Mouse (Mus musculus) MEL (cell line): ENCODE results near the gene Spem2. TPM values are rescaled to one million over a fixed set of nuclear protein-coding genes. Genes with fewer than 3 reads are reported as not detected.

Source experiments
- DNase-seq: peaks from one replicate; pipeline ENCODE4 v3.0.0; 2011; ENCODE audit warnings: low read depth, low spot score
- H3K27ac ChIP-seq: 2 replicates; pipeline ENCODE4 v1.5.1; 2012; ENCODE audit warnings: low read depth, mild to moderate bottlenecking, control low read depth, low read length, moderate library complexity; ENCODE audit not compliant: control insufficient read depth
- H3K27me3 ChIP-seq, 2 experiments: fragments of 150-350 bp in 1 of 2; sonication (generic) in 1 of 2; 2 replicates each; pipeline ENCODE4 v1.6.1; 2012; ENCODE audit warnings: low read length in 2 of 2, mild to moderate bottlenecking in 2 of 2, improper control_type of control experiment in 1 of 2, moderate library complexity in 1 of 2; ENCODE audit not compliant: insufficient read depth in 2 of 2, control insufficient read depth in 1 of 2
- H3K36me3 ChIP-seq, 2 experiments: 2 replicates each; pipeline ENCODE4 v1.6.1; 2012 to 2014; ENCODE audit warnings: low read length in 2 of 2, improper control_type of control experiment in 1 of 2, inconsistent platforms in 1 of 2, mild to moderate bottlenecking in 1 of 2; ENCODE audit not compliant: insufficient read depth in 2 of 2, control insufficient read depth in 1 of 2
- H3K4me1 ChIP-seq, 2 experiments: fragments of 150-350 bp in 1 of 2; sonication (generic) in 1 of 2; 2 replicates each; pipeline ENCODE4 v1.6.1; 2012; ENCODE audit warnings: low read length in 2 of 2, improper control_type of control experiment in 1 of 2, mild to moderate bottlenecking in 1 of 2; ENCODE audit not compliant: insufficient read depth in 2 of 2, control insufficient read depth in 1 of 2
- H3K4me3 ChIP-seq, 2 experiments: fragments of 150-350 bp in 1 of 2; sonication (generic) in 1 of 2; 2 replicates each; pipeline ENCODE4 v1.5.1; 2012; ENCODE audit warnings: low read depth in 2 of 2, low read length in 2 of 2, mild to moderate bottlenecking in 2 of 2, moderate library complexity in 2 of 2, control low read depth in 1 of 2, improper control_type of control experiment in 1 of 2; ENCODE audit not compliant: control insufficient read depth in 1 of 2, insufficient read depth in 1 of 2
- H3K79me2 ChIP-seq: 2 replicates; pipeline ENCODE4 v1.6.1; 2012; ENCODE audit warnings: mild to moderate bottlenecking, low read length, moderate library complexity; ENCODE audit not compliant: control insufficient read depth, poor library complexity, insufficient read depth
- H3K9ac ChIP-seq: 2 replicates; pipeline ENCODE4 v1.6.1; 2012; ENCODE audit warnings: low read depth, mild to moderate bottlenecking, control low read depth, low read length, moderate library complexity; ENCODE audit not compliant: control insufficient read depth, poor library complexity, severe bottlenecking
- H3K9me3 ChIP-seq: fragments of 150-350 bp; sonication (generic); replicated peaks from 2 replicates; pipeline ENCODE4 v1.6.1; 2012; ENCODE audit warnings: mild to moderate bottlenecking, low read length, improper control_type of control experiment, moderate library complexity; ENCODE audit not compliant: insufficient read depth
- BHLHE40 ChIP-seq: IDR thresholded peaks from 2 replicates; pipeline ENCODE4 v1.6.1; 2012; ENCODE audit warnings: low read depth, mild to moderate bottlenecking, inconsistent platforms, low read length, improper control_type of control experiment, borderline replicate concordance
- CHD2 ChIP-seq: IDR thresholded peaks from 2 replicates; pipeline ENCODE4 v1.6.1; 2011; ENCODE audit warnings: low read length, improper control_type of control experiment
- E2F4 ChIP-seq: IDR thresholded peaks from 2 replicates; pipeline ENCODE4 v1.6.1; 2011; ENCODE audit warnings: low read depth, low read length, improper control_type of control experiment, borderline replicate concordance
- EP300 ChIP-seq, 2 experiments: IDR thresholded peaks; 2 replicates each; pipeline ENCODE4 v1.6.1; 2011; ENCODE audit warnings: improper control_type of control experiment in 2 of 2, low read length in 2 of 2, low read depth in 1 of 2, mild to moderate bottlenecking in 1 of 2
- ETS1 ChIP-seq: IDR thresholded peaks from 2 replicates; pipeline ENCODE4 v1.6.1; 2012; ENCODE audit warnings: low read depth, mild to moderate bottlenecking, inconsistent platforms, low read length, improper control_type of control experiment, moderate library complexity
- GABPA ChIP-seq: IDR thresholded peaks from 2 replicates; pipeline ENCODE4 v1.6.1; 2012; ENCODE audit warnings: low read depth, mild to moderate bottlenecking, inconsistent platforms, low read length, improper control_type of control experiment, moderate library complexity
- GATA1 ChIP-seq: IDR thresholded peaks from 2 replicates; pipeline ENCODE4 v1.6.1; 2011; ENCODE audit warnings: low read depth, low read length, improper control_type of control experiment
- JUND ChIP-seq: IDR thresholded peaks from 2 replicates; pipeline ENCODE4 v1.6.1; 2011; ENCODE audit warnings: low read depth, mild to moderate bottlenecking, improper control_type of control experiment, low read length
- MAFK ChIP-seq: IDR thresholded peaks from 2 replicates; pipeline ENCODE4 v1.6.1; 2011; ENCODE audit warnings: low read depth, mild to moderate bottlenecking, low read length, improper control_type of control experiment, borderline replicate concordance
- MAX ChIP-seq: IDR thresholded peaks from 2 replicates; pipeline ENCODE4 v1.6.1; 2011; ENCODE audit warnings: low read length, improper control_type of control experiment
- MAZ ChIP-seq: IDR thresholded peaks from 2 replicates; pipeline ENCODE4 v1.6.1; 2012; ENCODE audit warnings: low read depth, mild to moderate bottlenecking, inconsistent platforms, low read length, improper control_type of control experiment
- MYB ChIP-seq: IDR thresholded peaks from 2 replicates; pipeline ENCODE4 v1.6.1; 2011; ENCODE audit warnings: mild to moderate bottlenecking, low read depth, low read length, improper control_type of control experiment
- MYC ChIP-seq: IDR thresholded peaks from 2 replicates; pipeline ENCODE4 v1.6.1; 2011; ENCODE audit warnings: low read depth, mild to moderate bottlenecking, low read length, improper control_type of control experiment, moderate library complexity
- NELFE ChIP-seq: IDR thresholded peaks from 2 replicates; pipeline ENCODE4 v1.6.1; 2011; ENCODE audit warnings: low read depth, low read length, improper control_type of control experiment
- POLR2A ChIP-seq, 2 experiments: IDR thresholded peaks; 2 replicates each; pipeline ENCODE4 v1.6.1; 2011 to 2012; ENCODE audit warnings: low read length in 2 of 2, mild to moderate bottlenecking in 2 of 2, control low read depth in 1 of 2, improper control_type of control experiment in 1 of 2, low read depth in 1 of 2, moderate library complexity in 1 of 2; ENCODE audit not compliant: control insufficient read depth in 1 of 2, insufficient read depth in 1 of 2, poor library complexity in 1 of 2
- SIN3A ChIP-seq: IDR thresholded peaks from 2 replicates; pipeline ENCODE4 v1.6.1; 2012; ENCODE audit warnings: low read length, improper control_type of control experiment, inconsistent platforms
- SMC3 ChIP-seq: IDR thresholded peaks from 2 replicates; pipeline ENCODE4 v1.6.1; 2011; ENCODE audit warnings: low read depth, low read length, improper control_type of control experiment
- TCF12 ChIP-seq: IDR thresholded peaks from 2 replicates; pipeline ENCODE4 v1.6.1; 2014; ENCODE audit warnings: low read depth, mild to moderate bottlenecking, inconsistent platforms, low read length, improper control_type of control experiment, moderate library complexity
- UBTF ChIP-seq: IDR thresholded peaks from 2 replicates; pipeline ENCODE4 v1.6.1; 2012; ENCODE audit warnings: low read depth, mild to moderate bottlenecking, inconsistent platforms, low read length, improper control_type of control experiment, moderate library complexity, borderline replicate concordance; ENCODE audit not compliant: insufficient read depth
- USF1 ChIP-seq: IDR thresholded peaks from 2 replicates; pipeline ENCODE4 v1.6.1; 2014; ENCODE audit warnings: low read depth, mild to moderate bottlenecking, inconsistent platforms, low read length, improper control_type of control experiment, moderate library complexity
- USF2 ChIP-seq, 2 experiments: IDR thresholded peaks; 2 replicates each; pipeline ENCODE4 v1.6.1; 2011 to 2012; ENCODE audit warnings: improper control_type of control experiment in 2 of 2, low read length in 2 of 2, borderline replicate concordance in 1 of 2, inconsistent platforms in 1 of 2, low read depth in 1 of 2, mild to moderate bottlenecking in 1 of 2; ENCODE audit not compliant: insufficient read depth in 1 of 2
- ZC3H11A ChIP-seq: IDR thresholded peaks from 2 replicates; pipeline ENCODE4 v1.6.1; 2012; ENCODE audit warnings: low read depth, mild to moderate bottlenecking, inconsistent platforms, low read length, improper control_type of control experiment
- ZKSCAN1 ChIP-seq: IDR thresholded peaks from 2 replicates; pipeline ENCODE4 v1.6.1; 2012; ENCODE audit warnings: low read depth, mild to moderate bottlenecking, inconsistent platforms, low read length, improper control_type of control experiment, moderate library complexity
- ZMIZ1 ChIP-seq: IDR thresholded peaks from 2 replicates; pipeline ENCODE4 v1.6.1; 2012; ENCODE audit warnings: low read depth, mild to moderate bottlenecking, inconsistent platforms, low read length, improper control_type of control experiment, moderate library complexity
- ZNF384 ChIP-seq: IDR thresholded peaks from 2 replicates; pipeline ENCODE4 v1.6.1; 2012; ENCODE audit warnings: low read depth, mild to moderate bottlenecking, inconsistent platforms, low read length, improper control_type of control experiment
- polyA plus RNA-seq, 2 experiments: library from polyadenylated mRNA; stranded (reverse) in 1 of 2; unstranded in 1 of 2; fragments of >175 nt in 1 of 2; fragments of >200 nt in 1 of 2; gene quantifications; 2 replicates each; pipeline versions ENCODE4 v1.2.1 to v1.2.4; 2012; ENCODE audit warnings: low replicate concordance in 2 of 2, low read depth in 1 of 2; ENCODE audit not compliant: insufficient read length in 2 of 2, insufficient read depth in 1 of 2, missing spikeins in 1 of 2
- total RNA-seq: library from RNA; depleted of rRNA; stranded (reverse); fragments of 300-350 nt; gene quantifications from 2 replicates; pipeline ENCODE4 v1.2.3, GENCODE M21; 2012

The Spem2 gene
- total and polyA plus RNA-seq, 3 experiments, result not detected

GRCm38 (mm10) chr11:69846198-69846680 lies 28.0 kb upstream of the Spem2 start, which contains the start of gene Plscr3 (continued):
- TF ChIP-seq GABPA (no peak), ZMIZ1 (peak; percentile 28; the same call in 1 of the 2 replicates), UBTF (no peak), SIN3A (peak; percentile 72), MYC (peak; percentile 87), CHD2 (no peak), JUND (no peak), ETS1 (no peak), SMC3 (peak; percentile 8; the same call in 1 of the 2 replicates), BHLHE40 (no peak), TCF12 (peak; percentile 44; the same call in 1 of the 2 replicates), POLR2A (IDR thresholded peaks at IDR 0.05; ENCODE audit: control insufficient read depth in 1 of 2, insufficient read depth in 1 of 2, low read depth in 1 of 2, low read length in 2 of 2, poor library complexity in 1 of 2) (peak; percentile 85 to 97)

GRCm38 (mm10) chr11:69838714-69839104 lies 20.4 kb upstream of the Spem2 start:
- peak; percentile 2 to 43; a peak in 2 of 4 replicates for TF ChIP-seq EP300 (IDR thresholded peaks at IDR 0.05; ENCODE audit: low read depth in 1 of 2, low read length in 2 of 2)
- TF ChIP-seq MAZ, result 0 out of 2 replicates have a peak, but pooled peaks have one; percentile 7
- no peak for TF ChIP-seq GATA1
- Histone ChIP-seq H3K9ac (peak overlapping the region; percentile 86), H3K4me1 (peaks cover 6 to 19% of the 10 kb centered on the region in 2 experiments), H3K27ac (peak overlapping the region; percentile 40), H3K4me3 (peak overlapping the region; percentile 84 to 91), H3K79me2 (peaks cover 1% of the 10 kb centered on the region; the same call in 1 of the 2 replicates), H3K9me3 (no peaks in the 10 kb centered on the region), H3K36me3 (peaks cover 0 to 10% of the 10 kb centered on the region in 2 experiments; a peak in 2 of 4 replicates), H3K27me3 (no peaks in the 10 kb centered on the region; a peak in 1 of 4 replicates)
- DNase-seq, result peak; percentile 80

- peak within 1 kb of the TSS; percentile 86 for H3K9ac ChIP-seq
- no peaks in the 10 kb centered on the region for H3K9me3 ChIP-seq
- DNase-seq, result peak; percentile 100
- H3K27ac ChIP-seq, result peak within 1 kb of the TSS; percentile 40
- H3K79me2 ChIP-seq, result peaks cover 1% of the 10 kb centered on the region; the same call in 1 of the 2 replicates
- H3K36me3 ChIP-seq, result peaks cover 0 to 12% of the 10 kb centered on the region in 2 experiments; a peak in 2 of 4 replicates
- H3K4me3 ChIP-seq, result peak within 1 kb of the TSS; percentile 84 to 97
- H3K27me3 ChIP-seq, result no peaks in the 10 kb centered on the region; a peak in 1 of 4 replicates
- peaks cover 10 to 23% of the 10 kb centered on the region in 2 experiments for H3K4me1 ChIP-seq
- TF ChIP-seq USF2 (IDR thresholded peaks at IDR 0.05; ENCODE audit: borderline replicate concordance in 1 of 2, insufficient read depth in 1 of 2, low read depth in 1 of 2, low read length in 2 of 2), result no peak
- TF ChIP-seq JUND, result no peak
- no peak for TF ChIP-seq ZC3H11A
- no peak for TF ChIP-seq SMC3
- TF ChIP-seq MAX, result peak; percentile 61; the same call in 1 of the 2 replicates
- no peak for TF ChIP-seq GATA1
- TF ChIP-seq TCF12, result peak; percentile 33
- TF ChIP-seq GABPA, result peak; percentile 90; the same call in 1 of the 2 replicates
- TF ChIP-seq NELFE, result peak; percentile 81
- TF ChIP-seq USF1, result peak; percentile 78
- TF ChIP-seq MYB, result no peak
- peak in 1 of 2 experiments; percentile 88; a peak in 3 of 4 replicates for TF ChIP-seq POLR2A (IDR thresholded peaks at IDR 0.05; ENCODE audit: control insufficient read depth in 1 of 2, insufficient read depth in 1 of 2, low read depth in 1 of 2, low read length in 2 of 2, poor library complexity in 1 of 2)
- no peak for TF ChIP-seq ZNF384
- TF ChIP-seq E2F4, result 0 out of 2 replicates have a peak, but pooled peaks have one; percentile 4
- TF ChIP-seq ZMIZ1, result no peak
- TF ChIP-seq MAFK, result no peak
- TF ChIP-seq MYC, result 0 out of 2 replicates have a peak, but pooled peaks have one; percentile 63
- no peak for TF ChIP-seq ZKSCAN1
These were observed 19.9 kb upstream of the Spem2 start, which contains the start of gene Tmem256 for GRCm38 (mm10) chr11:69837952-69838713. TSS of gene Tmem256 (plus strand) at chr11:69838514.
